Mouse (Mus musculus): ENCODE results near the gene Hoxb8. TPM values are rescaled to one million over a fixed set of nuclear protein-coding genes. Genes with fewer than 3 reads are reported as not detected.

Gene Hoxb8
- polyA plus RNA-seq, 1 experiment from 2014 or later = not detected

GRCm38 (mm10) chr11:96281396-96281795 lies 309 bp upstream of the Hoxb8 start:
- H3K27me3 ChIP-seq = peaks cover 97% of the 10 kb centered on the region
- H3K4me3 ChIP-seq = no peak overlapping the region

GRCm38 (mm10) chr11:96282795-96283430 lies 1.2 kb downstream of the Hoxb8 start:
- WGBS = under 1% methylated on average over 49 of the region's 49 CpGs
- H3K9me3 ChIP-seq = no peaks in the 10 kb centered on the region
- H3K4me2 ChIP-seq (replicated peaks) = no peak overlapping the region
- no peak overlapping the region for H3K27ac ChIP-seq (replicated peaks)
- H3K9ac ChIP-seq (replicated peaks) = no peak overlapping the region
- no peak for ATAC-seq (ENCODE audit: low FRiP score, low read depth)
- no peak overlapping the region for H3K4me3 ChIP-seq
- H3K4me1 ChIP-seq = peaks cover 16% of the 10 kb centered on the region
- H3K36me3 ChIP-seq = no peaks in the 10 kb centered on the region
- H3K27me3 ChIP-seq = peaks cover 97% of the 10 kb centered on the region

More at GRCm38 (mm10) chr11:96281396-96281795, 309 bp upstream of the Hoxb8 start:
- H3K4me2 ChIP-seq (replicated peaks) = no peak overlapping the region
- ATAC-seq (ENCODE audit: low FRiP score, low read depth) = no peak
- 7% methylated on average over 18 of the region's 18 CpGs for WGBS
- H3K4me1 ChIP-seq = peaks cover 11% of the 10 kb centered on the region
- H3K36me3 ChIP-seq = no peaks in the 10 kb centered on the region
- H3K9ac ChIP-seq (replicated peaks) = no peak overlapping the region
- H3K27ac ChIP-seq (replicated peaks) = no peak overlapping the region
- no peaks in the 10 kb centered on the region for H3K9me3 ChIP-seq

GRCm38 (mm10) chr11:96284041-96284749 lies 2.5 kb downstream of the Hoxb8 start:
- H3K4me3 ChIP-seq = peak overlapping the region; percentile 31
- peaks cover 16% of the 10 kb centered on the region for H3K4me1 ChIP-seq
- peaks cover 98% of the 10 kb centered on the region for H3K27me3 ChIP-seq
- no peaks in the 10 kb centered on the region for H3K9me3 ChIP-seq
- ATAC-seq (ENCODE audit: low FRiP score, low read depth) = no peak
- H3K36me3 ChIP-seq = no peaks in the 10 kb centered on the region
- H3K9ac ChIP-seq (replicated peaks) = no peak overlapping the region
- 1% methylated on average over 49 of the region's 49 CpGs for WGBS
- H3K27ac ChIP-seq (replicated peaks) = no peak overlapping the region
- peak overlapping the region; percentile 47 for H3K4me2 ChIP-seq (replicated peaks)

- Histone ChIP-seq H3K4me1 (peaks cover 16% of the 10 kb centered on the region), H3K4me2 (replicated peaks) (peak overlapping the region; percentile 47), H3K4me3 (peak overlapping the region; percentile 31), H3K9me3 (no peaks in the 10 kb centered on the region), H3K27me3 (peaks cover 98% of the 10 kb centered on the region), H3K36me3 (no peaks in the 10 kb centered on the region), H3K9ac (replicated peaks) (no peak overlapping the region), H3K27ac (replicated peaks) (no peak overlapping the region)
- no peak for ATAC-seq (ENCODE audit: low FRiP score, low read depth)
- WGBS = under 1% methylated on average over 35 of the region's 37 CpGs
Measured at GRCm38 (mm10) chr11:96284774-96285734, 3.3 kb downstream of the Hoxb8 start.

- Histone ChIP-seq H3K9me3 (no peaks in the 10 kb centered on the region), H3K9ac (replicated peaks) (no peak within 1 kb of the TSS), H3K36me3 (no peaks in the 10 kb centered on the region), H3K4me1 (peaks cover 16% of the 10 kb centered on the region), H3K4me3 (peak within 1 kb of the TSS; percentile 23), H3K27ac (replicated peaks) (no peak within 1 kb of the TSS), H3K4me2 (replicated peaks) (peak within 1 kb of the TSS; percentile 34), H3K27me3 (peaks cover 99% of the 10 kb centered on the region)
- 2% methylated on average over 43 of the region's 43 CpGs for WGBS
- ATAC-seq (ENCODE audit: low FRiP score, low read depth) = no peak
Measured at GRCm38 (mm10) chr11:96285771-96286738, 4.3 kb downstream of the Hoxb8 start, which contains the start of gene Hoxb7. Hoxb7 (plus strand) TSS chr11:96286623.

GRCm38 (mm10) chr11:96286739-96287385 lies 5.2 kb downstream of the Hoxb8 start:
- Histone ChIP-seq H3K9me3 (no peaks in the 10 kb centered on the region), H3K9ac (replicated peaks) (no peak overlapping the region), H3K4me2 (replicated peaks) (peak overlapping the region; percentile 34), H3K27me3 (peaks cover 97% of the 10 kb centered on the region), H3K4me1 (peaks cover 16% of the 10 kb centered on the region), H3K4me3 (peak overlapping the region; percentile 23), H3K36me3 (no peaks in the 10 kb centered on the region), H3K27ac (replicated peaks) (no peak overlapping the region)
- WGBS = under 1% methylated on average over 46 of the region's 55 CpGs
- ATAC-seq (ENCODE audit: low FRiP score, low read depth) = no peak

- no peak for ATAC-seq (ENCODE audit: low FRiP score, low read depth)
- H3K9me3 ChIP-seq = no peaks in the 10 kb centered on the region
- no peaks in the 10 kb centered on the region for H3K36me3 ChIP-seq
- no peak overlapping the region for H3K9ac ChIP-seq (replicated peaks)
- H3K4me1 ChIP-seq = peaks cover 16% of the 10 kb centered on the region
- WGBS = under 1% methylated on average over 9 of the region's 9 CpGs
- no peak overlapping the region for H3K27ac ChIP-seq (replicated peaks)
- H3K27me3 ChIP-seq = peaks cover 97% of the 10 kb centered on the region
- H3K4me3 ChIP-seq = no peak overlapping the region
- no peak overlapping the region for H3K4me2 ChIP-seq (replicated peaks)
Measured at GRCm38 (mm10) chr11:96287411-96287810, 5.7 kb downstream of the Hoxb8 start.

- H3K9ac ChIP-seq (replicated peaks) = no peak overlapping the region
Measured at GRCm38 (mm10) chr11:96288455-96289221, 6.9 kb downstream of the Hoxb8 start.

GRCm38 (mm10) chr11:96289293-96289692 lies 7.6 kb downstream of the Hoxb8 start:
- no peaks in the 10 kb centered on the region for H3K36me3 ChIP-seq
- no peak for ATAC-seq (ENCODE audit: low FRiP score, low read depth)
- H3K4me3 ChIP-seq = no peak overlapping the region
- no peaks in the 10 kb centered on the region for H3K9me3 ChIP-seq
- 2% methylated on average over 21 of the region's 21 CpGs for WGBS
- H3K4me1 ChIP-seq = peaks cover 10% of the 10 kb centered on the region
- H3K27me3 ChIP-seq = peaks cover 97% of the 10 kb centered on the region
- no peak overlapping the region for H3K4me2 ChIP-seq (replicated peaks)
- H3K9ac ChIP-seq (replicated peaks) = no peak overlapping the region
- H3K27ac ChIP-seq (replicated peaks) = no peak overlapping the region

More at GRCm38 (mm10) chr11:96288455-96289221, 6.9 kb downstream of the Hoxb8 start:
- peaks cover 97% of the 10 kb centered on the region for H3K27me3 ChIP-seq
- no peak overlapping the region for H3K27ac ChIP-seq (replicated peaks)
- peaks cover 16% of the 10 kb centered on the region for H3K4me1 ChIP-seq
- ATAC-seq (ENCODE audit: low FRiP score, low read depth) = no peak
- no peak overlapping the region for H3K4me2 ChIP-seq (replicated peaks)
- H3K4me3 ChIP-seq = no peak overlapping the region
- no peaks in the 10 kb centered on the region for H3K36me3 ChIP-seq
- WGBS = 6% methylated on average over 1 of the region's 1 CpGs
- no peaks in the 10 kb centered on the region for H3K9me3 ChIP-seq

- Histone ChIP-seq H3K36me3 (no peaks in the 10 kb centered on the region), H3K4me3 (no peak overlapping the region), H3K27me3 (peaks cover 97% of the 10 kb centered on the region), H3K9ac (replicated peaks) (no peak overlapping the region), H3K27ac (replicated peaks) (no peak overlapping the region), H3K4me1 (peaks cover 7% of the 10 kb centered on the region), H3K4me2 (replicated peaks) (no peak overlapping the region), H3K9me3 (no peaks in the 10 kb centered on the region)
- no peak for ATAC-seq (ENCODE audit: low FRiP score, low read depth)
- 6% methylated on average over 6 of the region's 6 CpGs for WGBS
Measured at GRCm38 (mm10) chr11:96289837-96290236, 8.1 kb downstream of the Hoxb8 start.

Data from midbrain, embryonic 12.5 days (tissue).